In the genomic region with DNA sequence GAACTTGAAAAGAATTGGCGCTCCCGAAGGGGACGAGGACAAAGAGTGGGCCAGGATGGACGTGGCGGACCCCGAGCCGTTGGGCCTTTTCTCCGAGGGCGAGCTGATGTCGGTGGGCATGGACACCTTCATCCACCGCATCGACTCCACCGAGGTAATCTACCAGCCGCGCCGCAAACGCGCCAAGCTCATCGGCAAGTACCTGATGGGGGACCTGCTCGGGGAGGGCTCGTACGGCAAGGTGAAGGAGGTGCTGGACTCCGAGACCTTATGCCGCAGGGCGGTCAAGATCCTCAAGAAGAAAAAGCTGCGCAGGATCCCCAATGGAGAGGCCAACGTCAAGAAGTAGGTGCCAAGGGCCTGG, we compare ENCODE assay signal across 8 mouse cellular contexts. TPM values are rescaled to one million over a fixed set of nuclear protein-coding genes. Genes with fewer than 3 reads are reported as not detected.
A peak's percentile ranks its signal among the peaks of the same experiment; 100 is the strongest.
DNase-seq lines count a peak whose midpoint lies in the region; ATAC-seq and TF ChIP-seq lines count a peak whose summit lies in the region.

No protein-coding gene starts in this region.

- peak overlapping the region; percentile 91 for H3K9ac ChIP-seq in lung, embryonic 15.5 days
- peak overlapping the region; percentile 91 for H3K9ac ChIP-seq in hindbrain, embryonic 12.5 days
- H3K9ac ChIP-seq in lung, postnatal 0 days (replicated peaks; ENCODE audit: low read depth) = peak overlapping the region; percentile 92

- peaks cover 41% of the 10 kb centered on the region for H3K4me1 ChIP-seq in lung, embryonic 15.5 days
- peaks cover 38% of the 10 kb centered on the region for H3K4me1 ChIP-seq in hindbrain, embryonic 12.5 days
- H3K4me1 ChIP-seq in lung, postnatal 0 days (ENCODE audit: insufficient read depth, low read depth, low read length) = peaks cover 10% of the 10 kb centered on the region; the same call in 1 of the 2 replicates

- H3K27me3 ChIP-seq in lung, embryonic 15.5 days = no peaks in the 10 kb centered on the region
- no peaks in the 10 kb centered on the region for H3K27me3 ChIP-seq in hindbrain, embryonic 12.5 days
- no peaks in the 10 kb centered on the region for H3K27me3 ChIP-seq in lung, postnatal 0 days (replicated peaks; ENCODE audit: insufficient read depth, low read length)

- H3K9me3 ChIP-seq in lung, embryonic 15.5 days = no peaks in the 10 kb centered on the region
- H3K9me3 ChIP-seq in hindbrain, embryonic 12.5 days (replicated peaks) = no peaks in the 10 kb centered on the region
- no peaks in the 10 kb centered on the region for H3K9me3 ChIP-seq in lung, postnatal 0 days (ENCODE audit: low read length)

- no peak for ATAC-seq in lung, embryonic 15.5 days (ENCODE audit: borderline replicate concordance, extremely low read depth, low FRiP score, low TSS enrichment)
- no peak for ATAC-seq in hindbrain, embryonic 12.5 days (ENCODE audit: low FRiP score)
- ATAC-seq in lung, postnatal 0 days = no peak
- ATAC-seq in inflammation-experienced regulatory T-cells, adult 6 months = no peak

- no peak for TF ChIP-seq CTCF in lung, postnatal 0 days (IDR thresholded peaks at IDR 0.05)

- peak overlapping the region; percentile 89 for H3K4me3 ChIP-seq in lung, embryonic 15.5 days
- peak overlapping the region; percentile 94 for H3K4me3 ChIP-seq in hindbrain, embryonic 12.5 days
- peak overlapping the region; percentile 96 for H3K4me3 ChIP-seq in lung, postnatal 0 days (ENCODE audit: low read depth, low read length)

- H3K27ac ChIP-seq in lung, embryonic 15.5 days = 0 out of 2 replicates have a peak overlapping the region, but pooled peaks have one; percentile 14
- H3K27ac ChIP-seq in hindbrain, embryonic 12.5 days = peak overlapping the region; percentile 79; the same call in 1 of the 2 replicates
- peak overlapping the region; percentile 88 for H3K27ac ChIP-seq in lung, postnatal 0 days (ENCODE audit: low read length)

- DNase-seq in lung, postnatal 36 days = no peak
- peak; percentile 34 to 35 for DNase-seq in cerebellum, postnatal 36 days
- DNase-seq in lung, postnatal 0 days (ENCODE audit: low spot score) = no peak
- peak; percentile 39 for DNase-seq in thymus, postnatal 25 days
- DNase-seq in left cerebral cortex, adult 8-10 months (ENCODE audit: low spot score in 2 of 2) = no peak

- WGBS in lung, embryonic 15.5 days = 0% methylated on average over 27 of the region's 27 CpGs
- WGBS in hindbrain, embryonic 12.5 days = under 1% methylated on average over 27 of the region's 27 CpGs
- WGBS in lung, postnatal 0 days = 2% methylated on average over 27 of the region's 27 CpGs

- no peak for TF ChIP-seq EP300 in lung, postnatal 0 days (IDR thresholded peaks at IDR 0.05)

- H3K36me3 ChIP-seq in lung, embryonic 15.5 days = peaks cover 16% of the 10 kb centered on the region
- peaks cover 29% of the 10 kb centered on the region for H3K36me3 ChIP-seq in hindbrain, embryonic 12.5 days
- H3K36me3 ChIP-seq in lung, postnatal 0 days (ENCODE audit: insufficient read depth, low read length) = 0 out of 2 replicates have a peak, but pooled peaks cover under 1% of the 10 kb centered on the region

- H3K4me2 ChIP-seq in lung, embryonic 15.5 days = peak overlapping the region; percentile 71
- peak overlapping the region; percentile 99 for H3K4me2 ChIP-seq in hindbrain, embryonic 12.5 days (replicated peaks)
- peak overlapping the region; percentile 83 for H3K4me2 ChIP-seq in lung, postnatal 0 days (replicated peaks; ENCODE audit: low read depth, low read length)

RNA-seq across cellular contexts. Expression of a gene that starts 0.9 kb away (rescaled TPM):
- 18.6 and 22.1 TPM in 2 replicates for polyA plus RNA-seq in lung, embryonic 15.5 days (2015; fragmentation: Nextera tagmentation; extraction: Ambion mirVana)
- polyA plus RNA-seq in hindbrain, embryonic 12.5 days (2016; fragmentation: Nextera tagmentation; extraction: Ambion mirVana) = 13.1 and 16.1 TPM in 2 replicates
- 19.0 and 19.8 TPM in 2 replicates for polyA plus RNA-seq in lung, postnatal 0 days (2015; fragmentation: Nextera tagmentation; extraction: Ambion mirVana)
- polyA plus RNA-seq in inflammation-experienced regulatory T-cells, adult 6 months (2017; shearing (Covaris generic)) = 10 to 100 TPM; 23.5 to 30.3 (median 25.5) TPM
- total RNA-seq in left cerebral cortex, adult 8-10 months (2022) = 100 to 1,000 TPM; 102 to 111 (median 109) TPM

RNA-seq across cellular contexts. Expression of a gene that starts 11.2 kb away (rescaled TPM):
- 15.5 and 16.6 TPM in 2 replicates for polyA plus RNA-seq in lung, embryonic 15.5 days (2015; fragmentation: Nextera tagmentation; extraction: Ambion mirVana)
- polyA plus RNA-seq in hindbrain, embryonic 12.5 days (2016; fragmentation: Nextera tagmentation; extraction: Ambion mirVana) = 15.1 TPM in 2 replicates
- polyA plus RNA-seq in lung, postnatal 0 days (2015; fragmentation: Nextera tagmentation; extraction: Ambion mirVana) = 17.5 and 26.4 TPM in 2 replicates
- 10 to 100 TPM; 30.4 to 39.1 (median 32.6) TPM for polyA plus RNA-seq in inflammation-experienced regulatory T-cells, adult 6 months (2017; shearing (Covaris generic))
- total RNA-seq in left cerebral cortex, adult 8-10 months (2022) = 10 to 100 TPM; 16.2 to 32.0 (median 20.3) TPM

RNA-seq across cellular contexts. Expression of a gene that starts 21.9 kb away (rescaled TPM):
- 521 and 541 TPM in 2 replicates for polyA plus RNA-seq in lung, embryonic 15.5 days (2015; fragmentation: Nextera tagmentation; extraction: Ambion mirVana)
- 351 and 385 TPM in 2 replicates for polyA plus RNA-seq in hindbrain, embryonic 12.5 days (2016; fragmentation: Nextera tagmentation; extraction: Ambion mirVana)
- polyA plus RNA-seq in lung, postnatal 0 days (2015; fragmentation: Nextera tagmentation; extraction: Ambion mirVana) = 463 and 491 TPM in 2 replicates
- 100 to 1,000 TPM; 297 to 357 (median 299) TPM for polyA plus RNA-seq in inflammation-experienced regulatory T-cells, adult 6 months (2017; shearing (Covaris generic))
- 100 to 1,000 TPM; 306 to 342 (median 330) TPM for total RNA-seq in left cerebral cortex, adult 8-10 months (2022)

RNA-seq across cellular contexts. Expression of a gene that starts 24.1 kb away (rescaled TPM):
- 3.9 and 5.0 TPM in 2 replicates for polyA plus RNA-seq in lung, embryonic 15.5 days (2015; fragmentation: Nextera tagmentation; extraction: Ambion mirVana)
- polyA plus RNA-seq in hindbrain, embryonic 12.5 days (2016; fragmentation: Nextera tagmentation; extraction: Ambion mirVana) = 18.4 and 22.3 TPM in 2 replicates
- 5.1 and 5.5 TPM in 2 replicates for polyA plus RNA-seq in lung, postnatal 0 days (2015; fragmentation: Nextera tagmentation; extraction: Ambion mirVana)
- 1 to 10 TPM in 2 of 3 experiments, under 1 TPM in 1; 0.60 to 2.3 (median 1.3) TPM for polyA plus RNA-seq in inflammation-experienced regulatory T-cells, adult 6 months (2017; shearing (Covaris generic))
- 100 to 1,000 TPM; 328 to 363 (median 358) TPM for total RNA-seq in left cerebral cortex, adult 8-10 months (2022)

RNA-seq across cellular contexts. Expression of a gene that starts 31.5 kb away (rescaled TPM):
- polyA plus RNA-seq in lung, embryonic 15.5 days (2015; fragmentation: Nextera tagmentation; extraction: Ambion mirVana) = 17.5 and 18.6 TPM in 2 replicates
- polyA plus RNA-seq in hindbrain, embryonic 12.5 days (2016; fragmentation: Nextera tagmentation; extraction: Ambion mirVana) = 42.1 and 54.5 TPM in 2 replicates
- 13.2 and 14.2 TPM in 2 replicates for polyA plus RNA-seq in lung, postnatal 0 days (2015; fragmentation: Nextera tagmentation; extraction: Ambion mirVana)
- 1 to 10 TPM; 7.3 to 9.3 (median 7.5) TPM for polyA plus RNA-seq in inflammation-experienced regulatory T-cells, adult 6 months (2017; shearing (Covaris generic))
- total RNA-seq in left cerebral cortex, adult 8-10 months (2022) = 10 to 100 TPM; 48.5 to 76.4 (median 64.1) TPM

Comparison
In these comparisons a context has a peak if more than half of its experiments do, and no peak if none do; other contexts are left out.
1. H3K27ac ChIP-seq: peak in every context shown above with its lines; median percentile 88 in lung, postnatal 0 days; 79 in hindbrain, embryonic 12.5 days; 14 in lung, embryonic 15.5 days.
2. DNase-seq: peak in cerebellum, postnatal 36 days (2 of 2) and thymus, postnatal 25 days (single experiment); none in lung, postnatal 36 days (single experiment), lung, postnatal 0 days (single experiment) and left cerebral cortex, adult 8-10 months (0 of 2).
3. Peak in every context shown above with its lines, with median percentiles within 50 percentile points of each other: H3K4me2 ChIP-seq, H3K4me3 ChIP-seq and H3K9ac ChIP-seq.